Mouse (Mus musculus): ENCODE results near the gene Cfap61. TPM values are rescaled to one million over a fixed set of nuclear protein-coding genes. Genes with fewer than 3 reads are reported as not detected.

Gene Cfap61
- polyA plus RNA-seq (2012; rRNA removed): 2.2 and 2.4 TPM in 2 replicates

GRCm38 (mm10) chr2:145934339-145935231 lies at the start of gene Cfap61, which contains the start of gene Crnkl1:
TSS of gene Cfap61 (plus strand) at chr2:145934784.
TSS of gene Crnkl1 (minus strand) at chr2:145935014.

GRCm38 (mm10) chr2:145901861-145902260 lies 32.7 kb upstream of the Cfap61 start, which contains the start of gene Naa20:
TSS of gene Naa20 (plus strand) at chr2:145902099.

GRCm38 (mm10) chr2:146221076-146221928 lies 286.7 kb downstream of the Cfap61 start, which contains the start of gene Insm1:
TSS of gene Insm1 (plus strand) at chr2:146221921.

Other genes starting within 250 kb of the Cfap61 start
- 84.5 and 89.6 TPM in 2 replicates for gene Naa20, start 32.7 kb upstream of the Cfap61 start, polyA plus RNA-seq (2012; rRNA removed)
- gene Crnkl1, start 230 bp downstream of the Cfap61 start, polyA plus RNA-seq (2012; rRNA removed): 14.2 and 15.1 TPM in 2 replicates

Measured in central nervous system, embryonic 18 days (tissue).